Mouse (Mus musculus): Measurements from ENCODE around the gene Fuca1.

DNA sequence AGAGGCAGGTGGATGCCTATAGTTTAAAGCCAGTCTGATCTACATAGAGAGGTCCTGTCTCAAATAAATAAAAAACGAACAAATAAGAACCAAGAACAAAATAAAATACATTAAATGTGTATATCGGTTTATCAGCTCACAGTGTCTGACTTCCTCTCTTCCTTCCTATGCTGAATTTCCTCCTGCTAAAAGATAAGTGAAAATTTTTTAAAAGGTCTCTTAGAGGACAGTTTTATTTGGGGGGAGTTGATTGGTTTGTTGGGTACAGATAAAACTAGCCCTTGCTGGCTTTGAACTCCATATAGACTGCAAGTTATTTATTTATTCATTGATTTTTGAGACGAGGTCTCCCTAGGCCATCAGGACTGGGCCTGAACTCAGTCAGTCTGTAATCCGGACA is 7.1 kb upstream of the Fuca1 start:
- TF ChIP-seq POLR2A (IDR thresholded peaks at IDR 0.05; ENCODE audit: control insufficient read depth in 1 of 2, insufficient read depth in 1 of 2, low read depth in 1 of 2, low read length in 2 of 2, poor library complexity in 1 of 2) (no peak; a peak in 1 of 4 replicates), CTCF (IDR thresholded peaks at IDR 0.05 in 2 of 3, conservative IDR thresholded peaks at IDR 0.05 in 1 of 3; ENCODE audit: control insufficient read depth in 1 of 3, insufficient read depth in 1 of 3, low read depth in 2 of 3, low read length in 3 of 3, poor library complexity in 1 of 3, severe bottlenecking in 1 of 3) (no peak), GATA1 (IDR thresholded peaks at IDR 0.05; ENCODE audit: low read depth, low read length) (peak; percentile 97), ZNF384 (IDR thresholded peaks at IDR 0.05; ENCODE audit: low read depth, low read length) (0 out of 2 replicates have a peak, but pooled peaks have one; percentile 14), TBP (IDR thresholded peaks at IDR 0.05; ENCODE audit: low read depth, low read length) (no peak; the same call in 1 of the 2 replicates), POLR2AphosphoS5 (IDR thresholded peaks at IDR 0.05; ENCODE audit: borderline replicate concordance, low read depth, low read length) (no peak), TCF12 (IDR thresholded peaks at IDR 0.05; ENCODE audit: low read depth, low read length) (peak; percentile 87), POLR2AphosphoS2 (IDR thresholded peaks at IDR 0.05; ENCODE audit: low read length) (no peak), MAX (IDR thresholded peaks at IDR 0.05; ENCODE audit: low read length) (no peak), ELF1 (IDR thresholded peaks at IDR 0.05; ENCODE audit: low read depth, low read length) (no peak), HCFC1 (IDR thresholded peaks at IDR 0.05; ENCODE audit: low read depth, low read length) (no peak), EP300 (IDR thresholded peaks at IDR 0.05; ENCODE audit: low read depth in 1 of 2, low read length in 2 of 2) (peak; percentile 94 to 96)
